Mouse (Mus musculus) stomach, embryonic 16.5 days (tissue): ENCODE measurements around the gene Aff1. TPM values are rescaled to one million over a fixed set of nuclear protein-coding genes. Genes with fewer than 3 reads are reported as not detected.

Source experiments
- ATAC-seq: fragments of 200-750 bp; cut with Nextera tagmentation; 2 replicates; pipeline ENCODE4 v1.8.0; 2017; ENCODE audit warnings: moderate number of reproducible peaks, moderate TSS enrichment; ENCODE audit not compliant: insufficient read depth, low FRiP score
- H3K27ac ChIP-seq: fragments of 300-500 bp; sonication (generic); 2 replicates; pipeline ENCODE4 v1.5.1; 2014; ENCODE audit warnings: low read length
- H3K27me3 ChIP-seq: fragments of 300-500 bp; sonication (generic); 2 replicates; pipeline ENCODE4 v1.6.1; 2014; ENCODE audit warnings: low read length, control low read depth, mixed read lengths; ENCODE audit not compliant: control insufficient read depth, insufficient read depth
- H3K36me3 ChIP-seq: fragments of 300-500 bp; sonication (generic); 2 replicates; pipeline ENCODE4 v1.6.1; 2014; ENCODE audit warnings: low read length; ENCODE audit not compliant: control insufficient read depth, insufficient read depth
- H3K4me1 ChIP-seq: fragments of 300-500 bp; sonication (generic); 2 replicates; pipeline ENCODE4 v1.6.1; 2014; ENCODE audit warnings: low read length, control low read depth, mixed read lengths; ENCODE audit not compliant: control insufficient read depth, insufficient read depth
- H3K4me2 ChIP-seq: fragments of 300-500 bp; sonication (generic); 2 replicates; pipeline ENCODE4 v1.6.1; 2014; ENCODE audit warnings: low read depth, low read length, mixed read lengths
- H3K4me3 ChIP-seq: fragments of 300-500 bp; sonication (generic); replicated peaks from 2 replicates; pipeline ENCODE4 v1.5.1; 2014; ENCODE audit warnings: mild to moderate bottlenecking, low read length
- H3K9ac ChIP-seq: fragments of 300-500 bp; sonication (generic); 2 replicates; pipeline ENCODE4 v1.6.1; 2014; ENCODE audit warnings: low read length
- H3K9me3 ChIP-seq: fragments of 300-500 bp; sonication (generic); replicated peaks from 2 replicates; pipeline ENCODE4 v1.6.1; 2016; ENCODE audit warnings: low read length, control low read depth; ENCODE audit not compliant: control insufficient read depth
- WGBS: fragments of 180-500 bp; shearing (Covaris S2); extraction: QIAGEN DNeasy Blood & Tissue Kit; methylation state at CpG from one replicate; pipeline ENCODE4 v1.1.7; 2014; 5-methylcytosine and 5-hydroxymethylcytosine counted together
- polyA plus RNA-seq: library from polyadenylated mRNA; unstranded; fragments of >200 nt; fragmentation: Nextera tagmentation; extraction: Ambion mirVana; gene quantifications from 2 replicates; pipeline ENCODE4 v1.2.1, GENCODE M21; 2015

The Aff1 gene
- polyA plus RNA-seq, 1 experiment from 2014 or later = 6.8 TPM

GRCm38 (mm10) chr5:103681824-103682223 lies 10.3 kb upstream of the Aff1 start:
- H3K9ac ChIP-seq = no peak overlapping the region
- H3K9me3 ChIP-seq = no peaks in the 10 kb centered on the region
- 58% methylated on average over 3 of the region's 3 CpGs for WGBS
- no peaks in the 10 kb centered on the region for H3K4me1 ChIP-seq
- H3K27ac ChIP-seq = no peak overlapping the region
- H3K4me2 ChIP-seq = no peak overlapping the region
- no peaks in the 10 kb centered on the region for H3K27me3 ChIP-seq
- no peak overlapping the region for H3K4me3 ChIP-seq
- ATAC-seq = no peak
- no peaks in the 10 kb centered on the region for H3K36me3 ChIP-seq

GRCm38 (mm10) chr5:103689645-103690044 lies 2.5 kb upstream of the Aff1 start:
- Histone ChIP-seq H3K4me1 (0 out of 2 replicates have a peak, but pooled peaks cover 6% of the 10 kb centered on the region), H3K27me3 (peaks cover 15% of the 10 kb centered on the region), H3K4me2 (no peak overlapping the region), H3K27ac (no peak overlapping the region), H3K4me3 (no peak overlapping the region), H3K36me3 (no peaks in the 10 kb centered on the region), H3K9me3 (no peaks in the 10 kb centered on the region), H3K9ac (no peak overlapping the region)
- WGBS = 79% methylated on average over 5 of the region's 5 CpGs
- ATAC-seq = no peak

- WGBS = 81% methylated on average over 8 of the region's 8 CpGs
- Histone ChIP-seq H3K4me2 (no peak overlapping the region), H3K9ac (no peak overlapping the region), H3K27ac (no peak overlapping the region), H3K9me3 (no peaks in the 10 kb centered on the region), H3K4me3 (no peak overlapping the region), H3K4me1 (0 out of 2 replicates have a peak, but pooled peaks cover 6% of the 10 kb centered on the region), H3K36me3 (no peaks in the 10 kb centered on the region), H3K27me3 (peaks cover 15% of the 10 kb centered on the region)
- ATAC-seq = no peak
These were observed 2.0 kb upstream of the Aff1 start for GRCm38 (mm10) chr5:103690190-103690589.

GRCm38 (mm10) chr5:103691171-103691570 lies 1.0 kb upstream of the Aff1 start:
- peaks cover 15% of the 10 kb centered on the region for H3K27me3 ChIP-seq
- H3K9ac ChIP-seq = no peak overlapping the region
- ATAC-seq = no peak
- peak overlapping the region; percentile 79; the same call in 1 of the 2 replicates for H3K4me3 ChIP-seq
- H3K36me3 ChIP-seq = no peaks in the 10 kb centered on the region
- H3K4me1 ChIP-seq = 0 out of 2 replicates have a peak, but pooled peaks cover 6% of the 10 kb centered on the region
- no peaks in the 10 kb centered on the region for H3K9me3 ChIP-seq
- H3K4me2 ChIP-seq = no peak overlapping the region
- no peak overlapping the region for H3K27ac ChIP-seq

GRCm38 (mm10) chr5:103692531-103693040 lies 412 bp downstream of the Aff1 start:
- WGBS = 0% methylated on average over 34 of the region's 34 CpGs
- Histone ChIP-seq H3K9me3 (no peaks in the 10 kb centered on the region), H3K36me3 (no peaks in the 10 kb centered on the region), H3K4me2 (peak overlapping the region; percentile 100), H3K9ac (peak overlapping the region; percentile 75), H3K27me3 (peaks cover 15% of the 10 kb centered on the region), H3K27ac (no peak overlapping the region; the same call in 1 of the 2 replicates), H3K4me1 (0 out of 2 replicates have a peak, but pooled peaks cover 6% of the 10 kb centered on the region), H3K4me3 (peak overlapping the region; percentile 79)
- 0 out of 2 replicates have a peak, but pooled peaks have one; percentile 14 for ATAC-seq

GRCm38 (mm10) chr5:103693041-103693641 lies 967 bp downstream of the Aff1 start:
- WGBS = 2% methylated on average over 28 of the region's 28 CpGs
- no peak for ATAC-seq

GRCm38 (mm10) chr5:103694094-103694493 lies 1.9 kb downstream of the Aff1 start:
- Histone ChIP-seq H3K9me3 (no peaks in the 10 kb centered on the region), H3K4me3 (peak overlapping the region; percentile 79; the same call in 1 of the 2 replicates), H3K4me2 (no peak overlapping the region; the same call in 1 of the 2 replicates), H3K4me1 (0 out of 2 replicates have a peak, but pooled peaks cover 6% of the 10 kb centered on the region), H3K36me3 (no peaks in the 10 kb centered on the region), H3K27ac (no peak overlapping the region), H3K9ac (no peak overlapping the region), H3K27me3 (peaks cover 15% of the 10 kb centered on the region)
- ATAC-seq = no peak
- WGBS = 61% methylated on average over 6 of the region's 6 CpGs

More at GRCm38 (mm10) chr5:103693041-103693641, 967 bp downstream of the Aff1 start:
- Histone ChIP-seq H3K27ac (no peak overlapping the region), H3K4me2 (peak overlapping the region; percentile 100), H3K27me3 (peaks cover 15% of the 10 kb centered on the region), H3K4me3 (peak overlapping the region; percentile 79), H3K36me3 (no peaks in the 10 kb centered on the region), H3K4me1 (0 out of 2 replicates have a peak, but pooled peaks cover 6% of the 10 kb centered on the region), H3K9me3 (no peaks in the 10 kb centered on the region), H3K9ac (peak overlapping the region; percentile 75)

- H3K27me3 ChIP-seq = peaks cover 9% of the 10 kb centered on the region; the same call in 1 of the 2 replicates
- ATAC-seq = no peak
- 0 out of 2 replicates have a peak, but pooled peaks cover 9% of the 10 kb centered on the region for H3K4me1 ChIP-seq
- no peaks in the 10 kb centered on the region for H3K36me3 ChIP-seq
- H3K4me2 ChIP-seq = no peak overlapping the region
- no peaks in the 10 kb centered on the region for H3K9me3 ChIP-seq
- H3K9ac ChIP-seq = no peak overlapping the region
- 76% methylated on average over 5 of the region's 5 CpGs for WGBS
- no peak overlapping the region for H3K27ac ChIP-seq
- H3K4me3 ChIP-seq = no peak overlapping the region
These were observed 5.8 kb downstream of the Aff1 start for GRCm38 (mm10) chr5:103697875-103698491.

- Histone ChIP-seq H3K9me3 (no peaks in the 10 kb centered on the region), H3K36me3 (no peaks in the 10 kb centered on the region), H3K4me2 (no peak overlapping the region), H3K27ac (no peak overlapping the region), H3K27me3 (peaks cover 4% of the 10 kb centered on the region; the same call in 1 of the 2 replicates), H3K4me1 (0 out of 2 replicates have a peak, but pooled peaks cover 4% of the 10 kb centered on the region), H3K9ac (no peak overlapping the region), H3K4me3 (no peak overlapping the region)
- 70% methylated on average over 4 of the region's 4 CpGs for WGBS
- ATAC-seq = no peak
These were observed 6.4 kb downstream of the Aff1 start for GRCm38 (mm10) chr5:103698577-103698976.
